Mouse (Mus musculus) lung, postnatal 14 days (tissue): ENCODE results near the gene Gm3055.
"Not testable (repeated sequence)": the region's sequence is repeated elsewhere in the genome, so short reads cannot be mapped to it uniquely, and the experiment has no call there.

Experiments used
- DNase-seq: peaks from one replicate; pipeline ENCODE4 v3.0.0; 2021

Gene Gm3055

GRCm38 (mm10) chr10:81770506-81771403, at the start of gene Gm3055:
Gene Gm3055 (minus strand): TSS chr10:81771161.
- not testable (repeated sequence) for DNase-seq

- DNase-seq, result peak; percentile 0
These were observed 40.9 kb upstream of the Gm3055 start, which contains the start of gene Gm4767 for GRCm38 (mm10) chr10:81811899-81812298. Gene Gm4767 (plus strand): TSS chr10:81812186.

GRCm38 (mm10) chr10:81771404-81771777, 430 bp upstream of the Gm3055 start:
- not testable (repeated sequence) for DNase-seq

GRCm38 (mm10) chr10:81704531-81705301, 66.2 kb downstream of the Gm3055 start, which contains the start of gene Zfp433:
Gene Zfp433 (plus strand): TSS chr10:81704825.
- DNase-seq, result not testable (repeated sequence)
